Mouse (Mus musculus) heart, adult 8-10 months (tissue): ENCODE data around the gene Etl4. TPM values are rescaled to one million over a fixed set of nuclear protein-coding genes. Genes with fewer than 3 reads are reported as not detected.
"Not testable (repeated sequence)": the region's sequence is repeated elsewhere in the genome, so short reads cannot be mapped to it uniquely, and the experiment has no call there.

Experiments used
- DNase-seq: peaks from one replicate; pipeline ENCODE4 v3.0.0; 2022; ENCODE audit warnings: low spot score
- total RNA-seq, 4 experiments: library from RNA; stranded (reverse); gene quantifications; 2 replicates each; pipeline ENCODE4 v1.2.4; 2022

Etl4 gene
- total RNA-seq, 4 experiments from 2014 or later = 35.1 to 36.3 (median 35.2) TPM

GRCm38 (mm10) chr2:20302517-20302916, 392.9 kb downstream of the Etl4 start:
- DNase-seq = no peak

GRCm38 (mm10) chr2:20324954-20325353, 415.4 kb downstream of the Etl4 start:
- no peak for DNase-seq

GRCm38 (mm10) chr2:20336176-20336575, 426.6 kb downstream of the Etl4 start:
- no peak for DNase-seq

GRCm38 (mm10) chr2:20339016-20339734, 429.6 kb downstream of the Etl4 start:
- DNase-seq = no peak

GRCm38 (mm10) chr2:20339919-20340318, 430.3 kb downstream of the Etl4 start:
- DNase-seq = no peak

- DNase-seq = no peak
These were observed 437.3 kb downstream of the Etl4 start for GRCm38 (mm10) chr2:20346873-20347272.

GRCm38 (mm10) chr2:20349268-20349667, 439.7 kb downstream of the Etl4 start:
- no peak for DNase-seq

GRCm38 (mm10) chr2:20352796-20353195, 443.2 kb downstream of the Etl4 start:
- DNase-seq = no peak

GRCm38 (mm10) chr2:20377026-20377425, 467.4 kb downstream of the Etl4 start:
- DNase-seq = no peak

GRCm38 (mm10) chr2:20380874-20381273, 471.3 kb downstream of the Etl4 start:
- not testable (repeated sequence) for DNase-seq

- DNase-seq = no peak
These were observed 484.5 kb downstream of the Etl4 start for GRCm38 (mm10) chr2:20394083-20394482.

GRCm38 (mm10) chr2:20396978-20397377, 487.4 kb downstream of the Etl4 start:
- no peak for DNase-seq

- DNase-seq = no peak
These were observed 491.0 kb downstream of the Etl4 start for GRCm38 (mm10) chr2:20400556-20400955.

- DNase-seq = no peak
These were observed 494.8 kb downstream of the Etl4 start for GRCm38 (mm10) chr2:20404395-20404794.

- no peak for DNase-seq
These were observed 497.5 kb downstream of the Etl4 start for GRCm38 (mm10) chr2:20407101-20407500.

GRCm38 (mm10) chr2:20414856-20415255, 505.3 kb downstream of the Etl4 start:
- no peak for DNase-seq

GRCm38 (mm10) chr2:20416934-20417614, 507.5 kb downstream of the Etl4 start:
- no peak for DNase-seq

- no peak for DNase-seq
These were observed 508.4 kb downstream of the Etl4 start for GRCm38 (mm10) chr2:20417998-20418397.

GRCm38 (mm10) chr2:20419975-20420374, 510.4 kb downstream of the Etl4 start:
- DNase-seq = no peak

- no peak for DNase-seq
These were observed 512.7 kb downstream of the Etl4 start for GRCm38 (mm10) chr2:20422275-20422674.

- no peak for DNase-seq
These were observed 524.1 kb downstream of the Etl4 start for GRCm38 (mm10) chr2:20433656-20434055.

GRCm38 (mm10) chr2:20435530-20435929, 526.0 kb downstream of the Etl4 start:
- DNase-seq = no peak

- no peak for DNase-seq
These were observed 533.2 kb downstream of the Etl4 start for GRCm38 (mm10) chr2:20442731-20443130.
